Mouse (Mus musculus) midbrain, embryonic 14.5 days (tissue): Measurements from ENCODE around the gene Marc2. TPM values are rescaled to one million over a fixed set of nuclear protein-coding genes. Genes with fewer than 3 reads are reported as not detected.

Source experiments
- ATAC-seq: fragments of 200-750 bp; cut with Nextera tagmentation; 2 replicates; pipeline ENCODE4 v1.8.0; 2017; ENCODE audit warnings: moderate number of reproducible peaks, moderate library complexity; ENCODE audit not compliant: low FRiP score, low TSS enrichment
- DNase-seq: peaks from one replicate; pipeline ENCODE4 v3.0.0-alpha.2; 2015
- H3K27ac ChIP-seq: fragments of 300-500 bp; sonication (generic); replicated peaks from 2 replicates; pipeline ENCODE4 v1.5.1; 2014; ENCODE audit warnings: mild to moderate bottlenecking, low read depth, low read length, moderate library complexity
- H3K27me3 ChIP-seq: fragments of 300-500 bp; sonication (generic); 2 replicates; pipeline ENCODE4 v1.6.1; 2014; ENCODE audit warnings: low read length, control low read depth, mixed read lengths; ENCODE audit not compliant: control insufficient read depth, insufficient read depth
- H3K36me3 ChIP-seq: fragments of 300-500 bp; sonication (generic); 2 replicates; pipeline ENCODE4 v1.6.1; 2014; ENCODE audit warnings: low read length, control low read depth; ENCODE audit not compliant: control insufficient read depth, insufficient read depth
- H3K4me1 ChIP-seq: fragments of 300-500 bp; sonication (generic); 2 replicates; pipeline ENCODE4 v1.6.1; 2014; ENCODE audit warnings: mild to moderate bottlenecking, antibody characterized with exemption, low read length, control low read depth; ENCODE audit not compliant: control insufficient read depth, insufficient read depth
- H3K4me2 ChIP-seq: fragments of 300-500 bp; sonication (generic); 2 replicates; pipeline ENCODE4 v1.6.1; 2014; ENCODE audit warnings: mild to moderate bottlenecking, low read length, moderate library complexity
- H3K4me3 ChIP-seq: fragments of 300-500 bp; sonication (generic); replicated peaks from 2 replicates; pipeline ENCODE4 v1.5.1; 2014; ENCODE audit warnings: low read depth, low read length
- H3K9ac ChIP-seq: fragments of 300-500 bp; sonication (generic); replicated peaks from 2 replicates; pipeline ENCODE4 v1.6.1; 2014; ENCODE audit warnings: mild to moderate bottlenecking, low read length, moderate library complexity
- H3K9me3 ChIP-seq: fragments of 300-500 bp; sonication (generic); 2 replicates; pipeline ENCODE4 v1.6.1; 2016; ENCODE audit warnings: low read length, control low read depth, mixed read lengths; ENCODE audit not compliant: control insufficient read depth
- WGBS: fragments of 180-500 bp; shearing (Covaris S2); extraction: QIAGEN DNeasy Blood & Tissue Kit; methylation state at CpG from one replicate; pipeline ENCODE4 v1.1.7; 2014; 5-methylcytosine and 5-hydroxymethylcytosine counted together
- polyA plus RNA-seq: library from polyadenylated mRNA; unstranded; fragments of >200 nt; fragmentation: Nextera tagmentation; extraction: Ambion mirVana; gene quantifications from 2 replicates; pipeline ENCODE4 v1.2.1, GENCODE M21; 2014

The Marc2 gene
- polyA plus RNA-seq, 1 experiment from 2014 or later: 111 TPM

DNA sequence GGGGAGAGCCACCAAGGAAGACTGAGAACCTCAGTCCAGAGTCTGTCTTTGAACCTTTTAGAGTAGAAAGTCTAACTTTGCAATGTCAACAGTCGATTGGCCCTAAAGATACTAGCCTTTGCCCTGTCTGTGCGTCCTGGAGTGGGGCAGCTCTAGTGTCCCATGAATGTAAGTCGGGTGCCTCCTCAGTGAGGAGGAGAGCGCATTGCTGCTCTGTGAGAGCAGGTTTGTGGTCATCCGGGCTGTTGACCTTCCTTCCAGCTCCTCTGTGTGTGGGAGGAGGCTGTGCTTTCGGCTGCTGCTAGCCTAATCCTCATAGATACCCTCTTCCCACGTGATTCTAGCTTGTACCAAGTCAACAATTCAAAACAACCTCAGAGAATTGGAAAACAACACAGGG, 4.9 kb upstream of the Marc2 start:
- Histone ChIP-seq H3K4me3 (no peak overlapping the region), H3K4me1 (peaks cover 7% of the 10 kb centered on the region; the same call in 1 of the 2 replicates), H3K9me3 (no peaks in the 10 kb centered on the region), H3K4me2 (no peak overlapping the region), H3K9ac (no peak overlapping the region), H3K27ac (no peak overlapping the region), H3K27me3 (peaks cover 3% of the 10 kb centered on the region; the same call in 1 of the 2 replicates), H3K36me3 (no peaks in the 10 kb centered on the region)
- DNase-seq (no peak), ATAC-seq (no peak)
- 49% methylated on average over 7 of the region's 7 CpGs for WGBS

DNA sequence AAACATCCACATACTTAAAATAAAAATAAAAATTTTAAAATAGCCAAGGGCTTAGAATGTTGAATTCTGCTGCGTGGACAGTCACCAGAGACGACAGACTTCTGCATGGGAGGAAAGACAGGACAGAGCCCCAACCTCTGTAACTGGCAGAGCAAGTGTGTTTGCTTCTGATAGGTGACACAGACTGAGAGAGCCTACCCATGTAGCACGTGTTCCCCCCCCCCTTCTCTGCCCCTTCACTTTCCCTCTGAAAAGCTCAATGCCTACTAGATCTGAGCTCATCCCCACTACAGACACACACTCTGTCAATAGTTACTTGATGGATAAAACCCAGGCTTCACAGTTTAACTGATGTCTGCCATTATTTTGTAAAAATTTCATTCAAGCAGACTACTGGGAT, 722 bp upstream of the Marc2 start:
- Histone ChIP-seq H3K9ac (no peak overlapping the region), H3K4me1 (peaks cover 6% of the 10 kb centered on the region; the same call in 1 of the 2 replicates), H3K9me3 (no peaks in the 10 kb centered on the region), H3K36me3 (no peaks in the 10 kb centered on the region), H3K27me3 (peaks cover 3% of the 10 kb centered on the region; the same call in 1 of the 2 replicates), H3K4me3 (no peak overlapping the region), H3K27ac (no peak overlapping the region), H3K4me2 (no peak overlapping the region)
- WGBS: 47% methylated on average over 3 of the region's 3 CpGs
- DNase-seq (no peak), ATAC-seq (no peak)

DNA sequence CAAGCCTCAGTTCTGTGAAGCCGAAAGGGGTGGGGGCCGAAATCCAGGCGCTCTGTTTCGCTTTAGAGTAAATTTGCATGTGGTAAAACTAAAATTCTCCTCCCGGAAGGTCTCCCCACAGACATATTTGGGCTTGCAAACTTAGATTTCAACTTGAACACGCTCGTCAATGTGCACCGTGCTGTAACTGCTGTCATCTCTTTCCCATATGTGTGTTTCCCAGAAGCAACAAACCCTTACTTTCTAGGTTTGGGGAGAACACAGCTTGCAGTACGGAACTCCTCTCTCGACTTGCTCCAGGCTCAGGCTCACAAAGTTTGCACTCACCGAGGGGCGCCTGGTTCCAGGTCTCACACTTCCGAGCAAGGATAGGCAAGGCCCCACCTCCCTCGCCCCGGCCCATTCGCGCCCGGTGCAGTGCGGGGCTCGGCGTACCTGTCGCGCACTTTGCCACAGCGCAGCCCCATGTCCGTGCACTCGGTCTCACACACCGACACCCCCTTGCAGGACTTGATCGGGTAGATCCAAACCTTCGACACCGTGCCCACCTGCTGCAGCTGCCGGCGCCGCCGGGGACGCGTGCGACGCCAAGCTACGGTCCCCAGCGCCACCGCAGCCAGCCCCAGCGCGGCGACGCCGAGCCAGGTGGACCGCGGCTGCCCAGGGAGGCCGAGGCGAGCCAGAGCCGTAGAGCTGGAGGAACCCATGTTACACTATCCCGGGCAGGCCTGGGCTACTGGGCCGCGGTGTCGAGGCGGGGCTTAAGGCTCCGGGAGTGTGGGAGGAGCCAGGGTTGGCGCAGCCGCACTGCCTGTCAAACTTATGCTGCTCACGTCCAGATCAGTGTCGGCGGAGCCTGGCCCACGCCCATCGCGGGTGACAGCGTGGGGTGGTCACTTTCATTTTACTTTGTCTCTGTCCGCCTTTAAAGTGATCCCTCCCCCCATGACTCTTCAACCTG, 860 bp downstream of the Marc2 start:
- Histone ChIP-seq H3K36me3 (0 out of 2 replicates have a peak, but pooled peaks cover under 1% of the 10 kb centered on the region), H3K27ac (no peak overlapping the region), H3K4me3 (peak overlapping the region; percentile 81), H3K9ac (peak overlapping the region; percentile 72), H3K4me1 (peaks cover 5% of the 10 kb centered on the region; the same call in 1 of the 2 replicates), H3K9me3 (no peaks in the 10 kb centered on the region), H3K27me3 (no peaks in the 10 kb centered on the region), H3K4me2 (peak overlapping the region; percentile 86)
- 1% methylated on average over 67 of the region's 67 CpGs for WGBS
- ATAC-seq (peak; percentile 95), DNase-seq (peak; percentile 90)

DNA sequence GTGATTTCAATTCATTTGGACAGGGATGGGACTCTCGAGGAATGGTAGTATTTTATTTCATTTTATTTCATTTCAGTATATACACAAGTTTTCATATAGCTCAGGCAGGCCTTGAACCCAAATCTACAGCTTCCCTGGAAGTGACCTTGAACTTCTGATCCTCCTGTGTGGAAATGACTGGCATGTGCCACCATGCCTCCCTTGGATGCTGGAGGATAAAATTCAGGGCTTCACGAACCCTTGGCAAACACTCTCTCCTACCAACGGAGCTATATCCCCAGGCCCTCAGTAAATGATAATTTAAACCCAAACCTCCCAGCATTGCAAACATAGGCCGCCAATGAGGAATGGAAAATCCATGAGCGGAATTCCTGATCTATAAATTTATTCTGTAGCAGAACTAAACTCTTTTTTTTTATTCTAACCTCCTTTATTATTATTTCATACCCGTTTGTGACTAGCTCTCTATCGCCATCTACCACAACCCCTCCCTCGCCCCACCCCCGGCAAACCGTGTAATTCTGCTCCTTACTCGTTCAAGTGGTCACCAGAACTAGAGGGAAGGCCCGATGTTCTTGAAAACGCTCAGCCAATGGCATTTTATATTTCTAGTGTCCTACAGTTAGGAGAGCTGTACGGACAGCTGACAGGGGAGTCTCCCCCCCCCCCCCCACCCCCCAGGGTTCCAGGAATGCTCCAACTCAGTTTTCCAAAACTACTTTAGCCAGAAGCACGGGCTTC, 1.8 kb downstream of the Marc2 start:
- Histone ChIP-seq H3K27ac (no peak overlapping the region), H3K4me2 (peak overlapping the region; percentile 86), H3K4me1 (peaks cover 5% of the 10 kb centered on the region; the same call in 1 of the 2 replicates), H3K27me3 (no peaks in the 10 kb centered on the region), H3K9ac (peak overlapping the region; percentile 72; the same call in 1 of the 2 replicates), H3K4me3 (peak overlapping the region; percentile 81), H3K9me3 (no peaks in the 10 kb centered on the region), H3K36me3 (0 out of 2 replicates have a peak, but pooled peaks cover 2% of the 10 kb centered on the region)
- DNase-seq (peak; percentile 7), ATAC-seq (no peak)
- 19% methylated on average over 15 of the region's 15 CpGs for WGBS

DNA sequence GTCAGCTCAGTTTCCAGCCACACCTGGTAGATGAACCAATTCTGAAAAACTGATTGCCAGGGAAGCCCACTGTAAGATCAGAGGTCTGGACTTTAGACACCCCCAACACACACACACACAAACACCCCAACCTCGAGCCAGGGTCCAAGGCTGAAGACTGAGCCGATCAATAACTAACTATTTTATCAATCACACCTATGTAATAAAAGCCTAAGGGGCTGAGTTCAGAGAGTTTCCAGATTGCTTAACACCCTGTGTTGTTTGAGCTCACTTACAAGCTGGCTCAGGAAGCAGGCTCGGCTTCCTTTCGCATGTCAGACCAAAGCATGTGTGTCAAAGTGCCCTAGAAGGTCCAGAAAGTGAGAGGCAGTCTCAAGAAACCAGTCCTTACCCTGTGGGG, 8.6 kb downstream of the Marc2 start:
- 93% methylated on average over 4 of the region's 4 CpGs for WGBS
- ATAC-seq: no peak
- no peak for DNase-seq
- no peak overlapping the region for H3K27ac ChIP-seq
- H3K9me3 ChIP-seq: no peaks in the 10 kb centered on the region
- H3K9ac ChIP-seq: no peak overlapping the region
- 0 out of 2 replicates have a peak, but pooled peaks cover 12% of the 10 kb centered on the region for H3K36me3 ChIP-seq
- H3K27me3 ChIP-seq: no peaks in the 10 kb centered on the region
- no peak overlapping the region for H3K4me3 ChIP-seq
- H3K4me1 ChIP-seq: no peaks in the 10 kb centered on the region
- no peak overlapping the region for H3K4me2 ChIP-seq

DNA sequence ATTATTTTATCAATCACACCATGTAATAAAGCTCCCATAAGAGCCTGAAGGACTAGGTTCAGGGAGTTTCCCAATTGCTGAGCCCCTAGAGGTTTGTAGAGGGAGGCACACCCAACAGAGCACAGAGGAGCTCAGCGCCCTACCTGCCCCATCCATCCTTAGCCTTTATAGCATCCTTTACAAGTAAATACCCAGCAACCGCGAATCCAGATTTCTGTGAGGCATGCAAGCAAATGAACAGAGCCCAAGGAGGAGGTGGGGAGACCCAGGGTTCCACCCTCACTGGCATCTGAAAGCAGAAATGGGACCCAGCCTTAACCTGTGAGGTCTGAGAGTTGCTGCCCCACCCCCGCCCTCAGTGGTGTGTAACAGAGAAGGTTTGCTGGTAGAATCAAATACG, 9.9 kb downstream of the Marc2 start:
- Histone ChIP-seq H3K4me2 (no peak overlapping the region), H3K4me1 (no peaks in the 10 kb centered on the region), H3K27me3 (no peaks in the 10 kb centered on the region), H3K27ac (no peak overlapping the region), H3K9me3 (no peaks in the 10 kb centered on the region), H3K9ac (no peak overlapping the region), H3K36me3 (peaks cover 22% of the 10 kb centered on the region), H3K4me3 (no peak overlapping the region)
- 70% methylated on average over 5 of the region's 5 CpGs for WGBS
- no peak for DNase-seq
- no peak for ATAC-seq

DNA sequence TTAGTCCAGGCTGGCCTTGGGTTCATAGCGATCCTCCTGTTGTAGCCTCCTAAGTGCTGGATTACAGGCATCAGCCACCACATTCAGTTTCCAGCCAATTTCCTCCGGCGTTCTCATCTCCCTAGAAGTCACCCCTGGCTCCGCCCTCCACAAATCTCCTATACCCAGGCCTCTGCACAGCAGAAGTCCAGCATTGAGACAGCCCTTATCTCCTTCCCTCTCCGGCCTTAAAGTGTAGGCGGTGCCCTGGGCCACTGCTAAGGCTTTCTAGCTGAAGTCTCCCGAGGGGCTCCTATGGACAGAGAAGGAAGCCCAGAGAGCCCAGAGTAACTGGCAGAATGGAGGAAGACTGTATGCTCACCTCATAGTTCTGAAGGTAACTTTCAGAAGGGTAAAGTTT, 12.8 kb downstream of the Marc2 start:
- peaks cover 25% of the 10 kb centered on the region for H3K36me3 ChIP-seq
- ATAC-seq: no peak
- no peak overlapping the region for H3K9ac ChIP-seq
- no peaks in the 10 kb centered on the region for H3K4me1 ChIP-seq
- H3K27me3 ChIP-seq: no peaks in the 10 kb centered on the region
- H3K9me3 ChIP-seq: no peaks in the 10 kb centered on the region
- H3K4me2 ChIP-seq: no peak overlapping the region
- H3K4me3 ChIP-seq: no peak overlapping the region
- 91% methylated on average over 7 of the region's 7 CpGs for WGBS
- DNase-seq: no peak
- no peak overlapping the region for H3K27ac ChIP-seq

DNA sequence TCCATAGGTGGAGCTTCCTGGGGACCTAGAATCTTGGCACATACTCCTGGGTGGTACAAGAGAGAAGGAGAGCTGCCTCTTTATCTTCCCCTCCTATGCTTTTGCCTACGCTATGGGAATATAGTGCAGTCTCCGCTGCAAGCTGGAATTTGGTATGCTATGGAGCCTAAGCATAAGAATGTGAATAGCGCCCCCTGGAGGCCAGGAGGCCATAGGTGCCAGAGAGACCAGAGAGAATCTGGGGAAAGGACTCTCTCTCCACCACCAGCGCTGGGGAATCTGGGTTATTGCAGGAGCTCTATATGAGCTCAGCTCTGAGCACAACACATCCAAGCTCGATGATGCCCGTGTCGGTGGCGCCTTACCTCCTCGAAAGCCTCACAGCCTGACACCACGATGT, 14.0 kb downstream of the Marc2 start:
- no peak for DNase-seq
- Histone ChIP-seq H3K27me3 (no peaks in the 10 kb centered on the region), H3K36me3 (peaks cover 25% of the 10 kb centered on the region), H3K9ac (no peak overlapping the region), H3K4me3 (no peak overlapping the region), H3K4me1 (peaks cover 5% of the 10 kb centered on the region; the same call in 1 of the 2 replicates), H3K27ac (no peak overlapping the region), H3K9me3 (no peaks in the 10 kb centered on the region), H3K4me2 (no peak overlapping the region)
- 85% methylated on average over 10 of the region's 10 CpGs for WGBS
- no peak for ATAC-seq
